Mouse (Mus musculus): ENCODE data around the gene Golim4. TPM values are rescaled to one million over a fixed set of nuclear protein-coding genes. Genes with fewer than 3 reads are reported as not detected.
"Not testable (repeated sequence)": the region's sequence is repeated elsewhere in the genome, so short reads cannot be mapped to it uniquely, and the experiment has no call there.

Gene Golim4
- total RNA-seq (2015): 38.8 and 44.3 TPM in 2 replicates
- total RNA-seq (2017): 38.9 and 49.8 TPM in 2 replicates

- ATAC-seq (replicated peaks; ENCODE audit: poor library complexity): peak; percentile 85
Observed at GRCm38 (mm10) chr3:75956551-75957302, at the start of gene Golim4. Golim4 (minus strand) TSS chr3:75956949.

- ATAC-seq (replicated peaks; ENCODE audit: poor library complexity): peak; percentile 49
Observed at GRCm38 (mm10) chr3:76005621-76006020, 48.9 kb upstream of the Golim4 start.

- ATAC-seq (replicated peaks; ENCODE audit: poor library complexity): peak; percentile 99
Observed at GRCm38 (mm10) chr3:76001156-76001555, 44.4 kb upstream of the Golim4 start.

- no peak for ATAC-seq (replicated peaks; ENCODE audit: poor library complexity)
Observed at GRCm38 (mm10) chr3:76000481-76000880, 43.7 kb upstream of the Golim4 start.

- ATAC-seq (replicated peaks; ENCODE audit: poor library complexity): peak; percentile 94
Observed at GRCm38 (mm10) chr3:75981031-75981750, 24.4 kb upstream of the Golim4 start.

- ATAC-seq (replicated peaks; ENCODE audit: poor library complexity): not testable (repeated sequence)
Observed at GRCm38 (mm10) chr3:75962784-75963772, 6.3 kb upstream of the Golim4 start.

- peak; percentile 56 for ATAC-seq (replicated peaks; ENCODE audit: poor library complexity)
Observed at GRCm38 (mm10) chr3:75955661-75956491, 873 bp downstream of the Golim4 start.

GRCm38 (mm10) chr3:75954185-75954584 is 2.6 kb downstream of the Golim4 start:
- 0 out of 2 replicates have a peak, but pooled peaks have one; percentile 5 for ATAC-seq (replicated peaks; ENCODE audit: poor library complexity)

GRCm38 (mm10) chr3:75952328-75953060 is 4.3 kb downstream of the Golim4 start:
- no peak for ATAC-seq (replicated peaks; ENCODE audit: poor library complexity)

GRCm38 (mm10) chr3:75950897-75951296 is 5.9 kb downstream of the Golim4 start:
- ATAC-seq (replicated peaks; ENCODE audit: poor library complexity): no peak

- ATAC-seq (replicated peaks; ENCODE audit: poor library complexity): 0 out of 2 replicates have a peak, but pooled peaks have one; percentile 21
Observed at GRCm38 (mm10) chr3:75949358-75949757, 7.4 kb downstream of the Golim4 start.

GRCm38 (mm10) chr3:75948541-75949095 is 8.1 kb downstream of the Golim4 start:
- no peak for ATAC-seq (replicated peaks; ENCODE audit: poor library complexity)

GRCm38 (mm10) chr3:75948003-75948402 is 8.7 kb downstream of the Golim4 start:
- ATAC-seq (replicated peaks; ENCODE audit: poor library complexity): no peak

GRCm38 (mm10) chr3:75942303-75943060 is 14.3 kb downstream of the Golim4 start:
- 0 out of 2 replicates have a peak, but pooled peaks have one; percentile 23 for ATAC-seq (replicated peaks; ENCODE audit: poor library complexity)

- ATAC-seq (replicated peaks; ENCODE audit: poor library complexity): no peak
Observed at GRCm38 (mm10) chr3:75941864-75942263, 14.9 kb downstream of the Golim4 start.

GRCm38 (mm10) chr3:75936152-75936551 is 20.6 kb downstream of the Golim4 start:
- ATAC-seq (replicated peaks; ENCODE audit: poor library complexity): no peak

- ATAC-seq (replicated peaks; ENCODE audit: poor library complexity): no peak
Observed at GRCm38 (mm10) chr3:75930659-75931225, 26.0 kb downstream of the Golim4 start.

Measured in megakaryocyte progenitor cell, adult 5-6 weeks (primary cell).